Mouse (Mus musculus) hindlimb bud, embryonic 11.5 days (tissue): ENCODE results near the gene Ptgds.

ENCODE experiments used
- DNase-seq: peaks from one replicate; pipeline ENCODE4 v3.0.0-alpha.2; 2012; ENCODE audit warnings: low read depth, low spot score; ENCODE audit errors: extremely low spot score

Ptgds gene

GRCm38 (mm10) chr2:25452951-25453350 is 16.9 kb downstream of the Ptgds start:
- no peak for DNase-seq

GRCm38 (mm10) chr2:25450853-25451647 is 18.8 kb downstream of the Ptgds start:
- DNase-seq: no peak

- no peak for DNase-seq
Measured at GRCm38 (mm10) chr2:25442682-25443081, 27.2 kb downstream of the Ptgds start.

GRCm38 (mm10) chr2:25441067-25441466 is 28.8 kb downstream of the Ptgds start:
- no peak for DNase-seq

GRCm38 (mm10) chr2:25436286-25436820 is 33.5 kb downstream of the Ptgds start:
- DNase-seq: no peak

- DNase-seq: no peak
Measured at GRCm38 (mm10) chr2:25434292-25434691, 35.6 kb downstream of the Ptgds start.

GRCm38 (mm10) chr2:25433101-25433500 is 36.7 kb downstream of the Ptgds start:
- DNase-seq: no peak

- DNase-seq: no peak
Measured at GRCm38 (mm10) chr2:25432326-25433098, 37.3 kb downstream of the Ptgds start.

- DNase-seq: no peak
Measured at GRCm38 (mm10) chr2:25431308-25431855, 38.5 kb downstream of the Ptgds start.

- no peak for DNase-seq
Measured at GRCm38 (mm10) chr2:25430395-25431233, 39.2 kb downstream of the Ptgds start.

GRCm38 (mm10) chr2:25429435-25430180 is 40.2 kb downstream of the Ptgds start:
- no peak for DNase-seq

GRCm38 (mm10) chr2:25428442-25429236 is 41.2 kb downstream of the Ptgds start, which contains the start of gene Abca2:
Abca2 (plus strand) TSS chr2:25428703.
- peak; percentile 53 for DNase-seq

- DNase-seq: no peak
Measured at GRCm38 (mm10) chr2:25427256-25427655, 42.6 kb downstream of the Ptgds start.

GRCm38 (mm10) chr2:25426721-25427191 is 43.1 kb downstream of the Ptgds start:
- peak; percentile 20 for DNase-seq

- no peak for DNase-seq
Measured at GRCm38 (mm10) chr2:25425481-25425880, 44.4 kb downstream of the Ptgds start.

- no peak for DNase-seq
Measured at GRCm38 (mm10) chr2:25423626-25424025, 46.2 kb downstream of the Ptgds start.

GRCm38 (mm10) chr2:25422587-25423410 is 47.0 kb downstream of the Ptgds start, which contains the start of gene Fut7:
Fut7 (plus strand) TSS chr2:25423267.
- no peak for DNase-seq

GRCm38 (mm10) chr2:25421896-25422295 is 48.0 kb downstream of the Ptgds start:
- peak; percentile 24 for DNase-seq
